Mouse (Mus musculus) lung, embryonic 16.5 days (tissue): ENCODE measurements around the gene Ptgis. TPM values are rescaled to one million over a fixed set of nuclear protein-coding genes. Genes with fewer than 3 reads are reported as not detected.

ENCODE experiments used
- ATAC-seq: fragments of 200-750 bp; cut with Nextera tagmentation; 2 replicates; pipeline ENCODE4 v1.8.0; 2017; ENCODE audit warnings: low read depth, mild to moderate bottlenecking, moderate library complexity
- H3K27ac ChIP-seq: fragments of 300-500 bp; sonication (generic); 2 replicates; pipeline ENCODE4 v1.5.1; 2014; ENCODE audit warnings: mild to moderate bottlenecking, control low read depth, low read length
- H3K27me3 ChIP-seq: fragments of 300-500 bp; sonication (generic); 2 replicates; pipeline ENCODE4 v1.6.1; 2014; ENCODE audit warnings: low read depth, low read length, mixed read lengths; ENCODE audit not compliant: control insufficient read depth, insufficient read depth
- H3K36me3 ChIP-seq: fragments of 300-500 bp; sonication (generic); 2 replicates; pipeline ENCODE4 v1.6.1; 2014; ENCODE audit warnings: low read length; ENCODE audit not compliant: control insufficient read depth, insufficient read depth
- H3K4me1 ChIP-seq: fragments of 300-500 bp; sonication (generic); replicated peaks from 2 replicates; pipeline ENCODE4 v1.6.1; 2014; ENCODE audit warnings: low read length, mixed read lengths; ENCODE audit not compliant: control insufficient read depth, insufficient read depth
- H3K4me2 ChIP-seq: fragments of 300-500 bp; sonication (generic); 2 replicates; pipeline ENCODE4 v1.6.1; 2014; ENCODE audit warnings: low read depth, low read length, control low read depth
- H3K4me3 ChIP-seq: fragments of 300-500 bp; sonication (generic); 2 replicates; pipeline ENCODE4 v1.5.1; 2014; ENCODE audit warnings: mild to moderate bottlenecking, low read length, control low read depth
- H3K9ac ChIP-seq: fragments of 300-500 bp; sonication (generic); 2 replicates; pipeline ENCODE4 v1.6.1; 2014; ENCODE audit warnings: low read length, control low read depth
- H3K9me3 ChIP-seq: fragments of 300-500 bp; sonication (generic); 2 replicates; pipeline ENCODE4 v1.6.1; 2016; ENCODE audit warnings: low read length; ENCODE audit not compliant: control insufficient read depth
- WGBS: fragments of 180-500 bp; shearing (Covaris S2); extraction: QIAGEN DNeasy Blood & Tissue Kit; methylation state at CpG from one replicate; pipeline ENCODE4 v1.1.7; 2014; 5-methylcytosine and 5-hydroxymethylcytosine counted together
- polyA plus RNA-seq: library from polyadenylated mRNA; unstranded; fragments of >200 nt; fragmentation: Nextera tagmentation; extraction: Ambion mirVana; gene quantifications from 2 replicates; pipeline ENCODE4 v1.2.1, GENCODE M21; 2015

Gene Ptgis
- polyA plus RNA-seq, 1 experiment from 2014 or later = 14.4 TPM

DNA sequence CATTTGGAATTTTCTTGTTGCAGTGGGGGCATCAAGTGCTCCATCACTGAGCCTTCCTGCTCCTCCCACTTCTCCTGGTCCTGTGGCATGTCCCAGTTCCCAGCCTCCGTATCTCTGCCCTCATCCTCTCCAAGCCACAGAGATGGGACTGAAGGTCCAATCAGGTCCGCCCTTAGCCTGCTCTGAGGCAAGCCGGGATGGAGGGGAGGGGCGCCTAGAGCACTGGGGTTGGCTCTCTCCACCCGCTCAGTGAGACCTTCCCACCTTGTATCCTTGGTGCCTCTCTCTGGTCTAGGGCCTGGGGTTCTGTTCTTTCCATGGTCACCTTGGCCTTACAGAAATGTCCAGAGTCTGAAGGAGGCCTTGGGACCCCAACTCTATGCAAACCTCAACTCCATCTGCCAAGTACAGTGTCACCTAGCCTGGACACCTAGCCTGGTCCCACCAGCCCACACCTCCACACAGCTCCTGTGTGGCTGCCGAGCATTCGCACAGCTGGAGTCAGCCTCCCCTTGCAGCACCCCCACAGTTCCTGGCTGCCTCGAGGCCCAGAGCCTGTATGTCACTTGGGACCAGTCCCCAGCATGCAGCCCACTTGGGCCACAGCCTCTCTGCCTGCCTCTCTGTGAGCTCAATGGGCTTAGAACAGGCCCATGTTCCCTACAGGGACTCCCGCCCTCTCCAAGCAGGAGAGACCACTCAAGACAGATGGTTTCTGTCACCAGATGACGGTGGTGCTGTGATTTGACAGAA lies 34.5 kb upstream of the Ptgis start:
- Histone ChIP-seq H3K4me1 (no peaks in the 10 kb centered on the region), H3K27ac (no peak overlapping the region), H3K4me2 (no peak overlapping the region), H3K9ac (no peak overlapping the region), H3K9me3 (no peaks in the 10 kb centered on the region), H3K27me3 (no peaks in the 10 kb centered on the region), H3K4me3 (no peak overlapping the region), H3K36me3 (no peaks in the 10 kb centered on the region)
- ATAC-seq = no peak
- 57% methylated on average over 10 of the region's 10 CpGs for WGBS

DNA sequence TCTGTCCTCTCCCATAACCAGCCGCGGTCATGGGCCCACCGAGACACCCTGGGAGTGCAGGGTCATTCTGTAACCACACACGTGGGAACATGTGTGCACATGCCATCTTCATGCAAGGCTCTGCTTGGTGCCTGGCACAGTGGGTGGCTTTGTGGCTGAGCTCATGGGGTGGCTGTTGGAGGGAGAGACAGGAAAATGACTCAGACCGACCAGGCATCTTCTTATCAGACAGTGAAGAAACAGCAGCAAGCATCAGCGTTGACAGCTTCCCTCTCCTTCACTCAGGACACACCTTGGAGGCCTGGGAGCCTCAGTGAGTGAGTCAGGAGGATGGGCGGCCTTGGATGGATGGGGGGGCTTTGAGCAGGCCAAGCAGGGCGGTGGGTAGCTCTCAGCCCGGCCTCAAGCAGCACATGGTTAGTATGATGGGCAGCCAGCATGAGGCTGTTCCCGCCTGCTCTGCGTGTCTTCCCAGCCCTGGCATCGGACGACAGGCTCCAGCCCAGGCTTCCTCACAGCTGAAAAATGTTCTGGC lies 32.9 kb upstream of the Ptgis start:
- Histone ChIP-seq H3K9ac (no peak overlapping the region), H3K4me3 (no peak overlapping the region), H3K27ac (no peak overlapping the region), H3K36me3 (no peaks in the 10 kb centered on the region), H3K4me1 (no peaks in the 10 kb centered on the region), H3K4me2 (no peak overlapping the region), H3K9me3 (no peaks in the 10 kb centered on the region), H3K27me3 (no peaks in the 10 kb centered on the region)
- 64% methylated on average over 13 of the region's 13 CpGs for WGBS
- no peak for ATAC-seq

DNA sequence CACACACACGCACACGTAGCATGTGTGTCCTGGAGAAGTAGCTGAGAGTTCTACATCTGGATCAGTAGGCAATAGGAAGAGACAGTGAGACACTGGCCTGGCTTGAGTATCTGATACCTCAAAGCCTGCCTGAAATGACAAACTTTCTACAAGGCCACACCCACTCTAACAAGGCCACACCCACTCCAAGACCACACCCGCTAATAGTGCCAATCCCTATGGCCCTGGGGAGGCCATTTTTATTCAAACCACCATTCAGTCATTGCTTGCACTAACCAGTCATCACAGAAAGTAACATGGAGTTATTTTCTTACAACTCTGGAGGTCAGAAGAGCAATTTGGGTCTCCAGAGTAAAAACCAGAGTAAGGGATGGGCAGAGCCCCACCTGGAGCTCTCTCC lies 32.3 kb upstream of the Ptgis start:
- H3K36me3 ChIP-seq = no peaks in the 10 kb centered on the region
- H3K27me3 ChIP-seq = no peaks in the 10 kb centered on the region
- no peaks in the 10 kb centered on the region for H3K9me3 ChIP-seq
- H3K4me3 ChIP-seq = no peak overlapping the region
- ATAC-seq = no peak
- no peaks in the 10 kb centered on the region for H3K4me1 ChIP-seq
- 92% methylated on average over 3 of the region's 3 CpGs for WGBS
- no peak overlapping the region for H3K27ac ChIP-seq
- no peak overlapping the region for H3K9ac ChIP-seq
- H3K4me2 ChIP-seq = no peak overlapping the region

DNA sequence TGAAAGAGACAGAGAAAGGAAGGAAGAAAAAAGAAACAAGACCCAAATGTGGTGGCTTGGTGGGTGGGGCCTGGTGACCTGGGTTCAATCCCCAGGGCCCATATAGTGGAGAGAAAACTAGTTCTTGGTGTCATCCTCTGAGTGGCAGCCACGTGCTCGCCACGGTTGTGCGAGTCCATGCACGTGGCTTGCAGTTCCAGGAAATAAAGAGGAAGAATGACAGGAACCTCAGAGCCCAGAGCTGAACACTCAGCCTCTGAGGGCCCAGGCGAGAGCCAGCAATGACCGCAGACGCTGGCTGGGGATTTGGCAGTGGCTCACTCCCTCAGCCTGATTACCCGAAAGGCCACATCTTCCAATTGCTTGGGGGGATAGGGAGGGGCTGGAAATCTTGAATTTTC lies 30.7 kb upstream of the Ptgis start:
- H3K4me3 ChIP-seq = no peak overlapping the region
- no peak overlapping the region for H3K9ac ChIP-seq
- no peaks in the 10 kb centered on the region for H3K36me3 ChIP-seq
- H3K4me2 ChIP-seq = no peak overlapping the region
- no peaks in the 10 kb centered on the region for H3K9me3 ChIP-seq
- no peak overlapping the region for H3K27ac ChIP-seq
- WGBS = 69% methylated on average over 9 of the region's 9 CpGs
- H3K27me3 ChIP-seq = no peaks in the 10 kb centered on the region
- no peaks in the 10 kb centered on the region for H3K4me1 ChIP-seq
- no peak for ATAC-seq

DNA sequence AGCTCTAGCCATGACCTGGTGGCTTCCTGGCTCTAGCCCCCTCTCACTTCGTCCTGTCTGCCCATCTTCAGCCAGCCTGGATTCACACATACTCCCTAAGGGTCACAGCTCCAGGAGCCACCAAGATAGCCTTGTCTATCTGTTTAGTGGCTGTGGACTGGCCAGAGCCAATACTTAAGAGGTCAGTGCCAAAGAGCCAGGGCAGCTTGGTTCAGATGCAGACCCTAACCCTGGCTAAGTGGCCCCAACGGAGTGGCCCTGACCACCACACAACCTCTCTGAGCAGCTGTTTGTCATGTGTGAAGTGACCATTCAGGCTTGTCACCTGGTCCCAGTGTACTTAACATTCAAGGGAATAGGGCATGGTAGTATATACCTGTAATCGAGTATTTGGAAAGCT lies 30.1 kb upstream of the Ptgis start:
- no peak for ATAC-seq
- Histone ChIP-seq H3K4me1 (no peaks in the 10 kb centered on the region), H3K4me3 (no peak overlapping the region), H3K4me2 (no peak overlapping the region), H3K36me3 (no peaks in the 10 kb centered on the region), H3K9me3 (no peaks in the 10 kb centered on the region), H3K27ac (no peak overlapping the region), H3K27me3 (no peaks in the 10 kb centered on the region), H3K9ac (no peak overlapping the region)
- WGBS = 77% methylated on average over 3 of the region's 3 CpGs

DNA sequence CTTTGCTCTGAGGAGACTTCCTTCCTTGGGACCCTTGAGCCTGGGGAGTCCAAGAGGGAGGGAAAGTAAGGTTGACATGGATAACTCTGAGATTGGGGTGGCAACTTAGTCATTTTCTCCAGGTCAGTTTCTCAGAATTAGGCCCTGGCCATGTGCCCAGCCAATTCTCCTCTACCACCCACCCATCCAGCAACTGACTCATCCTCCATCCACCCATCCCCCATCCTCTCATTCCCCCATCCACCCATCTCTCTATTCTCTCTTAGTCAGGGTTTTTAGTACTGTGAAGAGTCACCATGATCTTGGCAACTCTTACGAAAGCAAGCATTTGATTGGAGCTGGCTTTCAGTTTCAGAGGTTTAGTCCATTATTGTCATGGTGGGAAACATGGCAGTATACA lies 28.3 kb upstream of the Ptgis start:
- no peak for ATAC-seq
- H3K27me3 ChIP-seq = no peaks in the 10 kb centered on the region
- H3K9me3 ChIP-seq = no peaks in the 10 kb centered on the region
- no peak overlapping the region for H3K9ac ChIP-seq
- H3K4me2 ChIP-seq = no peak overlapping the region
- no peaks in the 10 kb centered on the region for H3K36me3 ChIP-seq
- no peak overlapping the region for H3K27ac ChIP-seq
- H3K4me3 ChIP-seq = no peak overlapping the region
- 95% methylated on average over 1 of the region's 1 CpGs for WGBS
- H3K4me1 ChIP-seq = no peaks in the 10 kb centered on the region

DNA sequence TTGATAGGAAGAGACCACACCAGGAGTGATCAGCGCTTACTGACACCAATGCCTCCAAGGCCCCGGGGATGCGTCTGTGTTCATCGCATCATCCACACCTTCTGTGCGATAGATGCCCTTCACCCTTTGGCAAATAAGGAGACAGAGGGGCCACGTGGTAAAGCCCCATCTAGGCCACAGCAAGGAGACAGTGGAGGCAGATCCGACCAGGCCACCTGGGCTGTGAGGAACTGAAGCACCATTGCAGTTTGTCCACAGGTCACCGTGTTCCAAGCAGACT lies 27.9 kb upstream of the Ptgis start:
- Histone ChIP-seq H3K9ac (no peak overlapping the region), H3K36me3 (no peaks in the 10 kb centered on the region), H3K27ac (no peak overlapping the region), H3K4me1 (no peaks in the 10 kb centered on the region), H3K27me3 (no peaks in the 10 kb centered on the region), H3K4me3 (no peak overlapping the region), H3K9me3 (no peaks in the 10 kb centered on the region), H3K4me2 (no peak overlapping the region)
- ATAC-seq = no peak
- 88% methylated on average over 8 of the region's 8 CpGs for WGBS

DNA sequence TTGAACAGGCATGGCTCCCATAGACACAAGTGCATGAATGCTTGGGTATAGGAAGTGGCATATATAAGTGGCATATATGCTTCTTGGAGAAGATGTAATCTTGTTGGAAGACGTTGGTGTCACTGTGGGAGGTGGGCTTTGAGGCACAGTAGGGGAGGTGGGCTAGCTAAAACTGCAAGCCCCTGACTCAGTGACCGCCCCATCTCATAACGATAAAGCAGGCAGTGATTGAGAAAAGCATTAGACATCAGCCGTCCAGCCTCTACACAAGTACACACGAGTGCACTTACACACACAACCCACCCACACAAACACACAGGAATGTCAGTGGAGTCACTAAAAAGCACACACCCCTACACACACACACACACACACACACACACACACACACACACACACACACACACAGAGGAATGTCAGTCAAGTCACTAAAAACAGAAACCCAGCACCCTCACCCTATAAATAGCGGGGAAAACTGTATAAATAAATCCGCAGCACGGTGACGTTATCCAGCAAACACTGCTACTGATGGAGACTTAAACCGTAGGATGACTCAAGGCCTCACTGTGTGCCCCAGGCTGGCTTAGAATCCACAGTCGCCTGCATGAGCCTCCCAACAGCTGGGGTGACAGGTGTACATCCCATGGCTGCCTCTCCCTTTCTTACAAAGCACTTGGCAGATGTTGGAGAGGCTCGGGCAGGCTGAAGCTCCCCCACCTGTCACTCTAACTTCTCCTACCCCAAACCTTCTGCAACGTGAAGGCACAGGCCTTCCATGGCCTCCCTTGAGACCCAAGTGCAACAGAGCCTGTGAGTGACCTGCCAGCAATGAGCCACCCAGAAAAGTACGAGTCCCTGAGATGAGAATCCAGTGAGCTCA lies 27.4 kb upstream of the Ptgis start:
- H3K4me3 ChIP-seq = no peak overlapping the region
- WGBS = 61% methylated on average over 14 of the region's 14 CpGs
- H3K27me3 ChIP-seq = no peaks in the 10 kb centered on the region
- H3K9ac ChIP-seq = no peak overlapping the region
- no peaks in the 10 kb centered on the region for H3K4me1 ChIP-seq
- no peak for ATAC-seq
- H3K36me3 ChIP-seq = no peaks in the 10 kb centered on the region
- no peaks in the 10 kb centered on the region for H3K9me3 ChIP-seq
- no peak overlapping the region for H3K27ac ChIP-seq
- H3K4me2 ChIP-seq = no peak overlapping the region

DNA sequence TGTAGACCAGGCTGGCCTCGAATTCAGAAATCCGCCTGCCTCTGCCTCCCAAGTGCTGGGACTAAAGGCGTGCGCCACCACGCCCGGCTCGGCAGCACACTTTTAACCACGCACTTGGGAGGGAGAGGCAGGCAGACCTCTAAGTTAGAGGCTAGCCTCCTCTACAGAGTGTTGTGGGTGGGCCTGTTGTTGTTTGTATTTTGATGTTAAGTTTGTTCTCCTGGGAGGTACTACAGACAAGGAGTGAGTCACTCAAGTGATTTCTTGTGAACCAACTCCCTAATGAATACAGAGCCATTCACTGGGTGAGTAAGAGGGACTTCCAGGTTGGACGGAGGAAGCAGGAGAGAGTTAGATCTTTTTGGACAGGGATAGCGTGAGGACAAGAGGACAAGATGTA lies 25.8 kb upstream of the Ptgis start:
- Histone ChIP-seq H3K4me1 (peaks cover 3% of the 10 kb centered on the region; the same call in 1 of the 2 replicates), H3K4me2 (no peak overlapping the region)
- 92% methylated on average over 9 of the region's 10 CpGs for WGBS

More for the DNA sequence above, 25.8 kb upstream of the Ptgis start:
- Histone ChIP-seq H3K27me3 (no peaks in the 10 kb centered on the region), H3K9ac (no peak overlapping the region), H3K9me3 (no peaks in the 10 kb centered on the region), H3K27ac (no peak overlapping the region), H3K36me3 (no peaks in the 10 kb centered on the region), H3K4me3 (no peak overlapping the region)
- ATAC-seq = no peak
